Mouse (Mus musculus): ENCODE measurements around the gene Urgcp.
"Not testable (repeated sequence)": the region's sequence is repeated elsewhere in the genome, so short reads cannot be mapped to it uniquely, and the experiment has no call there.

Urgcp gene

GRCm38 (mm10) chr11:5761820-5762632, at the start of gene Urgcp:
Gene Urgcp, minus strand, starts transcription at chr11:5762376.
- DNase-seq, result peak; percentile 94 to 95

- DNase-seq, result not testable (repeated sequence)
These were observed 47.3 kb upstream of the Urgcp start for GRCm38 (mm10) chr11:5809487-5809886.

GRCm38 (mm10) chr11:5807956-5808355, 45.8 kb upstream of the Urgcp start:
- no peak for DNase-seq

- DNase-seq, result no peak
These were observed 43.5 kb upstream of the Urgcp start for GRCm38 (mm10) chr11:5805711-5806110.

- no peak for DNase-seq
These were observed 42.0 kb upstream of the Urgcp start for GRCm38 (mm10) chr11:5804174-5804573.

GRCm38 (mm10) chr11:5803551-5803981, 41.4 kb upstream of the Urgcp start, which contains the start of gene Pgam2:
Gene Pgam2, minus strand, starts transcription at chr11:5803733.
- DNase-seq, result no peak

GRCm38 (mm10) chr11:5802457-5803217, 40.5 kb upstream of the Urgcp start:
- DNase-seq, result no peak

GRCm38 (mm10) chr11:5802005-5802404, 39.8 kb upstream of the Urgcp start:
- no peak for DNase-seq

- no peak for DNase-seq
These were observed 39.3 kb upstream of the Urgcp start for GRCm38 (mm10) chr11:5801511-5801910.

GRCm38 (mm10) chr11:5799621-5800490, 37.7 kb upstream of the Urgcp start:
- no peak for DNase-seq

- no peak for DNase-seq
These were observed 35.8 kb upstream of the Urgcp start for GRCm38 (mm10) chr11:5797928-5798327.

GRCm38 (mm10) chr11:5797371-5797770, 35.2 kb upstream of the Urgcp start:
- no peak for DNase-seq

- no peak for DNase-seq
These were observed 34.8 kb upstream of the Urgcp start for GRCm38 (mm10) chr11:5796939-5797338.

GRCm38 (mm10) chr11:5795706-5796105, 33.5 kb upstream of the Urgcp start:
- DNase-seq, result peak in 1 of 2 experiments; percentile 34

GRCm38 (mm10) chr11:5795290-5795689, 33.1 kb upstream of the Urgcp start:
- DNase-seq, result no peak

GRCm38 (mm10) chr11:5790431-5790830, 28.3 kb upstream of the Urgcp start:
- DNase-seq, result no peak

GRCm38 (mm10) chr11:5789754-5790333, 27.7 kb upstream of the Urgcp start:
- no peak for DNase-seq

GRCm38 (mm10) chr11:5789071-5789753, 27.0 kb upstream of the Urgcp start:
- DNase-seq, result no peak

- peak; percentile 96 for DNase-seq
These were observed 26.2 kb upstream of the Urgcp start, which contains the start of gene Dbnl for GRCm38 (mm10) chr11:5788056-5789014. Gene Dbnl, plus strand, starts transcription at chr11:5788488.

GRCm38 (mm10) chr11:5787671-5788055, 25.5 kb upstream of the Urgcp start:
- no peak for DNase-seq

- DNase-seq, result no peak
These were observed 23.6 kb upstream of the Urgcp start for GRCm38 (mm10) chr11:5785732-5786131.
